Mouse (Mus musculus) heart, postnatal 0 days (tissue): Measurements from ENCODE around the gene Cyth1. TPM values are rescaled to one million over a fixed set of nuclear protein-coding genes. Genes with fewer than 3 reads are reported as not detected.

Source experiments
- ATAC-seq: fragments of 200-750 bp; cut with Nextera tagmentation; 2 replicates; pipeline ENCODE4 v1.8.0; 2017; ENCODE audit warnings: low read depth, moderate number of reproducible peaks, moderate library complexity; ENCODE audit not compliant: insufficient read depth
- DNase-seq: peaks from one replicate; pipeline ENCODE4 v3.0.0-alpha.2; 2016; ENCODE audit warnings: low spot score
- H3K27ac ChIP-seq: fragments of 300-500 bp; sonication (generic); 2 replicates; pipeline ENCODE4 v1.5.1; 2014; ENCODE audit warnings: low read depth, mild to moderate bottlenecking
- H3K27me3 ChIP-seq: fragments of 300-500 bp; sonication (generic); 2 replicates; pipeline ENCODE4 v1.6.1; 2014; ENCODE audit warnings: low read length, mixed read lengths; ENCODE audit not compliant: control insufficient read depth, insufficient read depth
- H3K36me3 ChIP-seq: fragments of 300-500 bp; sonication (generic); replicated peaks from 2 replicates; pipeline ENCODE4 v1.6.1; 2014; ENCODE audit warnings: low read length, mixed read lengths; ENCODE audit not compliant: control insufficient read depth, insufficient read depth
- H3K4me1 ChIP-seq: fragments of 300-500 bp; sonication (generic); 2 replicates; pipeline ENCODE4 v1.6.1; 2014; ENCODE audit warnings: antibody characterized with exemption; ENCODE audit not compliant: control insufficient read depth, insufficient read depth
- H3K4me2 ChIP-seq: fragments of 300-500 bp; sonication (generic); 2 replicates; pipeline ENCODE4 v1.6.1; 2014; ENCODE audit warnings: low read depth, mild to moderate bottlenecking, low read length, moderate library complexity
- H3K4me3 ChIP-seq: fragments of 300-500 bp; sonication (generic); 2 replicates; pipeline ENCODE4 v1.5.1; 2014; ENCODE audit warnings: low read depth, low read length
- H3K9ac ChIP-seq: fragments of 300-500 bp; sonication (generic); replicated peaks from 2 replicates; pipeline ENCODE4 v1.6.1; 2014; ENCODE audit warnings: low read depth, low read length, mixed read lengths
- H3K9me3 ChIP-seq: fragments of 300-500 bp; sonication (generic); replicated peaks from 2 replicates; pipeline ENCODE4 v1.6.1; 2016; ENCODE audit warnings: low read length; ENCODE audit not compliant: control insufficient read depth
- CTCF ChIP-seq: IDR thresholded peaks from 2 replicates; pipeline ENCODE4 v1.5.1; 2016; ENCODE audit warnings: antibody characterized with exemption, control low read depth, low read depth
- EP300 ChIP-seq: IDR thresholded peaks from 2 replicates; pipeline ENCODE4 v1.6.1; 2016; ENCODE audit warnings: antibody characterized with exemption, low read depth
- WGBS: fragments of 180-500 bp; shearing (Covaris S2); extraction: QIAGEN DNeasy Blood & Tissue Kit; methylation state at CpG from one replicate; pipeline ENCODE4 v1.1.7; 2014; 5-methylcytosine and 5-hydroxymethylcytosine counted together
- polyA plus RNA-seq: library from polyadenylated mRNA; unstranded; fragments of >200 nt; fragmentation: Nextera tagmentation; extraction: Ambion mirVana; gene quantifications from 2 replicates; pipeline ENCODE4 v1.2.1, GENCODE M21; 2015
- total RNA-seq: library from RNA; depleted of rRNA; stranded (reverse); fragments of >200 nt; gene quantifications from 2 replicates; pipeline ENCODE4 v1.2.3, GENCODE M21; 2014; ENCODE audit warnings: low replicate concordance

The Cyth1 gene
- total and polyA plus RNA-seq, 2 experiments from 2014 or later = 21.4 to 50.1 TPM

DNA sequence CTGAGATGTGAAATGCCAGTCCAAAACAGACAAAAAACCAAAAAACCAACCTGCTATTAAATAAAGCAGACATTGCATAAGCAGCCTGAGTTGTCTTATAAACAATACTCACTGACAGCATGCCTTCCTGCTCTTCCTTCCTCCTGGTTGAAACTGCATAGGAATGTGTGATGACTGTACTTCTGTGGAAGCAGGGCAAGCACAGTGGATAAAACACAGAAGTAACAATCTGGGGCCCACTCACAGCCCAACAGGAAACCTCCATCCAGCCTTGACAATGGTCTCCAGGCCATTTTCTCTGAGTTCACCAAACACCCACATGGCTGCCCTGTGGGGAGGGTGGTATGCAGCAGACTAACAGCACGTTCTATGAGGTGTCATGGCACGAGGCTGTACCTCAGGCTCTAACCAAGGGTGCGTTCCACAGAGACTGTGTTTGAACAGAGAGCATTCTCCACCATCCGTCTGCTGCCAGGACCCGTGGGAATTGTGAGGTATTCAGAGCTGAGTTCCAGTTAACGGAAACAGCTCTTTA, 26.0 kb downstream of the Cyth1 start:
- no peak overlapping the region for H3K4me2 ChIP-seq
- ATAC-seq = no peak
- no peak overlapping the region for H3K4me3 ChIP-seq
- no peak for TF ChIP-seq EP300
- no peak for TF ChIP-seq CTCF
- WGBS = 57% methylated on average over 6 of the region's 6 CpGs
- no peak for DNase-seq
- no peaks in the 10 kb centered on the region for H3K27me3 ChIP-seq
- H3K9me3 ChIP-seq = no peaks in the 10 kb centered on the region
- no peak overlapping the region for H3K9ac ChIP-seq
- H3K27ac ChIP-seq = peak overlapping the region; percentile 28; the same call in 1 of the 2 replicates
- H3K36me3 ChIP-seq = no peaks in the 10 kb centered on the region
- H3K4me1 ChIP-seq = peaks cover 25% of the 10 kb centered on the region; the same call in 1 of the 2 replicates

DNA sequence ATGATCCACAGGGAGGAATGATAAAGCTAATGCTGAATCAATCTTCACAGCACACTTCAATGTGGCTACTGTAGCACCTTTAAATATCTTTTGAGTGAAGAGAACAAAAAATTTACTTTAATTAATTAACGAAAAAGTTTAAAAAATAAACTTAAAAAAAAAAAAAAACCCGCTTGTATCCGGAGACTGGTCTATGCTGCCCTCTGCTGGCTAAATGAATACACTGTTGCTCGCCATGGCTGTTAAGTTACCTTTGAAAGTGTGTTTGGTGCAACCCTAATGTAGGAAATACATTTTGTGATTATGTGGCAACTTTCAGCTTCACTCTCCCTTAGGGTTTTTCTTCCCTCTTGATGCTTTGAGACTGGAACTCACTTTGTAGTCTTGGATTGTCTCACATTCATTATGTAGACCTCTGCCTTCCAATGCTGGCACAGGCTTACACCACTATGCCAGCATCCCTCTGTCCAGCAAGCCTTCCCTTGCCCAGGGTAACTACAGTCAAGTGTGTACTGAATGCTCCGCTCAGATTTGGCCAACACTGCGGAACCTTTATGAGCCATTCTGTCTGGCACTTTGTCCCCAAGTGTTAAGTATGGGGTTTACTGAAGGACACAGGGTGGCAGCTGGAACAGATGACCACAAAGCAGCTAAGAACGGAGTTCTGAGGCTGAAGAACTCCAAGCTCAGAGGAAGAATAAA, 27.7 kb downstream of the Cyth1 start:
- no peak overlapping the region for H3K4me2 ChIP-seq
- TF ChIP-seq CTCF = peak; percentile 76
- no peak for TF ChIP-seq EP300
- no peaks in the 10 kb centered on the region for H3K9me3 ChIP-seq
- H3K9ac ChIP-seq = no peak overlapping the region
- no peak overlapping the region for H3K27ac ChIP-seq
- no peak overlapping the region for H3K4me3 ChIP-seq
- H3K36me3 ChIP-seq = no peaks in the 10 kb centered on the region
- DNase-seq (no peak), ATAC-seq (no peak)
- WGBS = 19% methylated on average over 7 of the region's 7 CpGs
- H3K27me3 ChIP-seq = no peaks in the 10 kb centered on the region
- H3K4me1 ChIP-seq = peaks cover 28% of the 10 kb centered on the region

DNA sequence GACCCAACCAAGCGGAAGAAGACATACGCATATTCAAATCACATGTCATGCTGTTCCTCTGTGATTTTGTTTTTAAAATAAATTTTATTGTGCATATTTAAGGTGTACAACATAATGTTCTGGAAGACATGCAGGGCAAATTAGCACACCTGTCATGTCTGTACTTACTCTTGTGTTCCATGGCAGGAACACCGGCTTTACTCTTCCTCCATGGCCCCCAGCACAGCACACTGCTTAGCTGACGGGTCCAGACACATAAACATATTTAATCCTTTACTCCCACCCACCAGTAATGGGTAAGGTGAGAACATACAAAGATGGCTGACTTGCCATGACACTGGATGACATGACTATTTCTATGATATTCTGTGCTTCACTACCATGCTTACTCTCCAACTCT, 29.3 kb downstream of the Cyth1 start:
- Histone ChIP-seq H3K9me3 (no peaks in the 10 kb centered on the region), H3K36me3 (no peaks in the 10 kb centered on the region), H3K4me1 (peaks cover 30% of the 10 kb centered on the region), H3K27me3 (no peaks in the 10 kb centered on the region), H3K27ac (no peak overlapping the region), H3K9ac (no peak overlapping the region), H3K4me2 (no peak overlapping the region), H3K4me3 (no peak overlapping the region)
- TF ChIP-seq EP300 (no peak), CTCF (no peak)
- WGBS = 94% methylated on average over 4 of the region's 4 CpGs
- DNase-seq = no peak
- ATAC-seq = no peak

DNA sequence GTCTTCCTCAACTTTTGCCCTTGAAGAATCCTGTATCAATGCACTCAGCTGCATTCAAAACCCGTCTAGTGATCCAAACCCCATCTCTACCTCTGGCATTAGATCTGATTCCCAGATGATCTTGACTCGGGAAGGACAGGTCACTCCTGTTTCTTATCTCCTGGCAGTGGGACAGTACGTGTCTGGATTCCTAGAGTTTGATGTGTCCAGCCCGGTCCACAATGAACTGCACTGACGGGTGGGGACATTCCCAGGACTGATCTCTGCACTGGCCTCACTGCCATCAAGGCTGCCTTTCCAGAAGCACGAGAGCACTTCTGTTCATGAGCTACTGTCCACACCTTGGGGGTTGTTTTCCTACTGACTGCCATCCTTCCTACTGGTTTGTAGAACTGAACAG, 31.9 kb downstream of the Cyth1 start:
- H3K27ac ChIP-seq = peak overlapping the region; percentile 3; the same call in 1 of the 2 replicates
- DNase-seq = no peak

DNA sequence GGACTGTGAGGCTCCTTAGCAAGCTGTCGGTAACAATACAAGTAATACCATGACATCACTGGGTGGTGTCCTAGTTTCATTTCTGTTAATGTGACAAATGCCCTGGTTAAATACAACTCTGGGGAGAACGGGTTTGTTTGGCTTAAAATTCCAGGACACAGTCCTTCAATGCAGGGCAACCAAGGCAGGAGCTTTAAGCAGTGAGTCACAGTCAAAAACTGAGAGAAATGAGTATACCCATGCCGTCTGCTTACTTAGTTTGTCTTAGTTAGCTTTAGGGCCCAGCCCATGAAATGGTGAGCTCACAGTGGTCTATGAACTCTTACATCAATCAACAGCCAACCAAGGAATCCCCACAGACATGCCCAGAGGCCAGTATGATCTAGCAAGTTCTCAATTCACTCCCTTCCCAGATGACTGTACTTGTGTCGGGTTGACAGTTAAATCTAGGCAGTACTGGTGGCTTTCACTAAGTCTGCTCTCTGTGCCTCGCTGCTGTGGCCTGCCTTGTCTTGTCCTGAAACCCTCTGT, 32.4 kb downstream of the Cyth1 start:
- Histone ChIP-seq H3K4me1 (peaks cover 37% of the 10 kb centered on the region), H3K27me3 (no peaks in the 10 kb centered on the region), H3K9me3 (no peaks in the 10 kb centered on the region), H3K36me3 (no peaks in the 10 kb centered on the region), H3K4me3 (no peak overlapping the region), H3K4me2 (no peak overlapping the region), H3K9ac (no peak overlapping the region), H3K27ac (peak overlapping the region; percentile 3)
- WGBS = 54% methylated on average over 5 of the region's 5 CpGs
- ATAC-seq (no peak), DNase-seq (no peak)
- TF ChIP-seq CTCF = no peak
- no peak for TF ChIP-seq EP300

More for the DNA sequence above, 31.9 kb downstream of the Cyth1 start:
- no peaks in the 10 kb centered on the region for H3K36me3 ChIP-seq
- H3K9ac ChIP-seq = no peak overlapping the region
- no peak for TF ChIP-seq EP300
- no peak for TF ChIP-seq CTCF
- 23% methylated on average over 6 of the region's 6 CpGs for WGBS
- no peak overlapping the region for H3K4me2 ChIP-seq
- no peak for ATAC-seq
- H3K9me3 ChIP-seq = no peaks in the 10 kb centered on the region
- no peak overlapping the region for H3K4me3 ChIP-seq
- peaks cover 32% of the 10 kb centered on the region for H3K4me1 ChIP-seq
- no peaks in the 10 kb centered on the region for H3K27me3 ChIP-seq
